Mouse (Mus musculus) stomach, embryonic 14.5 days (tissue): ENCODE measurements around the gene Inafm1. TPM values are rescaled to one million over a fixed set of nuclear protein-coding genes. Genes with fewer than 3 reads are reported as not detected.

Source experiments
- ATAC-seq: fragments of 200-750 bp; cut with Nextera tagmentation; 2 replicates; pipeline ENCODE4 v1.8.0; 2017; ENCODE audit warnings: low read depth, moderate TSS enrichment; ENCODE audit not compliant: insufficient number of reproducible peaks, insufficient read depth, low FRiP score
- H3K27ac ChIP-seq: fragments of 300-500 bp; sonication (generic); 2 replicates; pipeline ENCODE4 v1.5.1; 2014; ENCODE audit warnings: mild to moderate bottlenecking, low read length, moderate library complexity, mixed read lengths
- H3K27me3 ChIP-seq: fragments of 300-500 bp; sonication (generic); 2 replicates; pipeline ENCODE4 v1.6.1; 2014; ENCODE audit warnings: low read length, control low read depth, mixed read lengths; ENCODE audit not compliant: control insufficient read depth, insufficient read depth
- H3K36me3 ChIP-seq: fragments of 300-500 bp; sonication (generic); 2 replicates; pipeline ENCODE4 v1.6.1; 2014; ENCODE audit warnings: mild to moderate bottlenecking, control low read depth, low read length, moderate library complexity, mixed read lengths; ENCODE audit not compliant: control insufficient read depth, insufficient read depth
- H3K4me1 ChIP-seq: fragments of 300-500 bp; sonication (generic); 2 replicates; pipeline ENCODE4 v1.6.1; 2014; ENCODE audit warnings: low read length, control low read depth, mixed read lengths; ENCODE audit not compliant: control insufficient read depth, insufficient read depth
- H3K4me2 ChIP-seq: fragments of 300-500 bp; sonication (generic); replicated peaks from 2 replicates; pipeline ENCODE4 v1.6.1; 2014; ENCODE audit warnings: low read depth, low read length, control low read depth
- H3K4me3 ChIP-seq: fragments of 300-500 bp; sonication (generic); 2 replicates; pipeline ENCODE4 v1.5.1; 2014; ENCODE audit warnings: low read depth, low read length, control low read depth
- H3K9ac ChIP-seq: fragments of 300-500 bp; sonication (generic); replicated peaks from 2 replicates; pipeline ENCODE4 v1.6.1; 2014; ENCODE audit warnings: low read depth, mild to moderate bottlenecking, control low read depth, low read length, moderate library complexity, mixed read lengths
- H3K9me3 ChIP-seq: fragments of 300-500 bp; sonication (generic); 2 replicates; pipeline ENCODE4 v1.6.1; 2016; ENCODE audit warnings: low read depth, low read length, control low read depth; ENCODE audit not compliant: control insufficient read depth
- WGBS: fragments of 180-500 bp; shearing (Covaris S2); extraction: QIAGEN DNeasy Blood & Tissue Kit; methylation state at CpG from one replicate; pipeline ENCODE4 v1.1.7; 2014; 5-methylcytosine and 5-hydroxymethylcytosine counted together
- polyA plus RNA-seq: library from polyadenylated mRNA; unstranded; fragments of >200 nt; fragmentation: Nextera tagmentation; extraction: Ambion mirVana; gene quantifications from 2 replicates; pipeline ENCODE4 v1.2.1, GENCODE M21; 2014

Inafm1 gene
- polyA plus RNA-seq, 1 experiment from 2014 or later: 19.5 TPM

GRCm38 (mm10) chr7:16242198-16242597 is 31.2 kb downstream of the Inafm1 start:
- 84% methylated on average over 6 of the region's 6 CpGs for WGBS
- no peak overlapping the region for H3K9ac ChIP-seq
- H3K4me2 ChIP-seq: no peak overlapping the region
- no peaks in the 10 kb centered on the region for H3K36me3 ChIP-seq
- H3K4me1 ChIP-seq: no peaks in the 10 kb centered on the region
- H3K27me3 ChIP-seq: no peaks in the 10 kb centered on the region
- ATAC-seq: no peak
- H3K4me3 ChIP-seq: no peak overlapping the region
- H3K27ac ChIP-seq: no peak overlapping the region
- H3K9me3 ChIP-seq: no peaks in the 10 kb centered on the region

- 57% methylated on average over 11 of the region's 11 CpGs for WGBS
- H3K27ac ChIP-seq: no peak overlapping the region
- no peaks in the 10 kb centered on the region for H3K36me3 ChIP-seq
- no peaks in the 10 kb centered on the region for H3K9me3 ChIP-seq
- no peak overlapping the region for H3K9ac ChIP-seq
- ATAC-seq: no peak
- H3K4me1 ChIP-seq: no peaks in the 10 kb centered on the region
- no peaks in the 10 kb centered on the region for H3K27me3 ChIP-seq
- H3K4me2 ChIP-seq: no peak overlapping the region
- no peak overlapping the region for H3K4me3 ChIP-seq
These were observed 31.6 kb downstream of the Inafm1 start for GRCm38 (mm10) chr7:16241787-16242186.

- Histone ChIP-seq H3K9ac (no peak overlapping the region), H3K4me2 (no peak overlapping the region), H3K9me3 (no peaks in the 10 kb centered on the region), H3K36me3 (no peaks in the 10 kb centered on the region), H3K4me1 (no peaks in the 10 kb centered on the region), H3K27me3 (no peaks in the 10 kb centered on the region), H3K4me3 (no peak overlapping the region), H3K27ac (no peak overlapping the region)
- WGBS: 92% methylated on average over 1 of the region's 1 CpGs
- ATAC-seq: no peak
These were observed 32.5 kb downstream of the Inafm1 start for GRCm38 (mm10) chr7:16240978-16241303.

- no peaks in the 10 kb centered on the region for H3K9me3 ChIP-seq
- H3K9ac ChIP-seq: no peak overlapping the region
- no peak overlapping the region for H3K27ac ChIP-seq
- no peak for ATAC-seq
- no peak overlapping the region for H3K4me2 ChIP-seq
- H3K27me3 ChIP-seq: no peaks in the 10 kb centered on the region
- WGBS: 71% methylated on average over 7 of the region's 7 CpGs
- H3K36me3 ChIP-seq: no peaks in the 10 kb centered on the region
- no peaks in the 10 kb centered on the region for H3K4me1 ChIP-seq
- no peak overlapping the region for H3K4me3 ChIP-seq
These were observed 33.0 kb downstream of the Inafm1 start for GRCm38 (mm10) chr7:16240281-16240977.

GRCm38 (mm10) chr7:16239554-16239997 is 33.8 kb downstream of the Inafm1 start:
- H3K4me2 ChIP-seq: no peak overlapping the region
- no peak for ATAC-seq
- H3K27me3 ChIP-seq: no peaks in the 10 kb centered on the region
- H3K36me3 ChIP-seq: no peaks in the 10 kb centered on the region
- no peak overlapping the region for H3K27ac ChIP-seq
- WGBS: 59% methylated on average over 9 of the region's 9 CpGs
- H3K4me3 ChIP-seq: no peak overlapping the region
- no peaks in the 10 kb centered on the region for H3K9me3 ChIP-seq
- no peaks in the 10 kb centered on the region for H3K4me1 ChIP-seq
- H3K9ac ChIP-seq: no peak overlapping the region

- 33% methylated on average over 5 of the region's 5 CpGs for WGBS
- Histone ChIP-seq H3K4me1 (no peaks in the 10 kb centered on the region), H3K27me3 (no peaks in the 10 kb centered on the region), H3K4me2 (no peak overlapping the region), H3K9ac (no peak overlapping the region), H3K27ac (no peak overlapping the region), H3K36me3 (no peaks in the 10 kb centered on the region), H3K4me3 (no peak overlapping the region), H3K9me3 (no peaks in the 10 kb centered on the region)
- ATAC-seq: no peak
These were observed 43.5 kb downstream of the Inafm1 start for GRCm38 (mm10) chr7:16229869-16230268.

Other genes starting within 250 kb of the Inafm1 start
- 7.7 and 8.3 TPM in 2 replicates for gene Bicra, start 225.7 kb downstream of the Inafm1 start, polyA plus RNA-seq
- 0.12 TPM in 1 of 2 replicates, not detected in the other for gene Zfp541, start 211.8 kb downstream of the Inafm1 start, polyA plus RNA-seq
- 188 and 213 TPM in 2 replicates for gene Napa, start 175.2 kb downstream of the Inafm1 start, polyA plus RNA-seq
- 30.3 and 31.2 TPM in 2 replicates for gene Kptn, start 153.7 kb downstream of the Inafm1 start, polyA plus RNA-seq
- gene Slc8a2, start 143.8 kb downstream of the Inafm1 start, polyA plus RNA-seq: 0.35 and 0.38 TPM in 2 replicates
- 32.2 and 44.4 TPM in 2 replicates for gene Meis3, start 98.5 kb downstream of the Inafm1 start, polyA plus RNA-seq
- 8.4 and 9.9 TPM in 2 replicates for gene Dhx34, start 51.6 kb downstream of the Inafm1 start, polyA plus RNA-seq
- 0.14 and 0.27 TPM in 2 replicates for gene C5ar2, start 29.5 kb downstream of the Inafm1 start, polyA plus RNA-seq
- 2.4 and 3.2 TPM in 2 replicates for gene C5ar1, start 14.1 kb downstream of the Inafm1 start, polyA plus RNA-seq
- 20.5 and 23.4 TPM in 2 replicates for gene Ccdc9, start 13.2 kb upstream of the Inafm1 start, polyA plus RNA-seq
- gene Bbc3, start 34.8 kb upstream of the Inafm1 start, polyA plus RNA-seq: 5.2 and 5.3 TPM in 2 replicates
- 266 and 292 TPM in 2 replicates for gene Sae1, start 114.2 kb upstream of the Inafm1 start, polyA plus RNA-seq
- 16.3 and 20.6 TPM in 2 replicates for gene Zc3h4, start 127.3 kb upstream of the Inafm1 start, polyA plus RNA-seq
- 53.9 and 55.7 TPM in 2 replicates for gene Tmem160, start 179.2 kb upstream of the Inafm1 start, polyA plus RNA-seq
- gene Npas1, start 204.1 kb upstream of the Inafm1 start, polyA plus RNA-seq: 0.17 TPM in 1 of 2 replicates, not detected in the other